Mouse (Mus musculus) MEL (cell line): Measurements from ENCODE around the gene Spock1.

Experiments used
- CTCF ChIP-seq, 3 experiments: IDR thresholded peaks in 2 of 3; conservative IDR thresholded peaks in 1 of 3; 2 replicates each; pipeline ENCODE4 v1.5.1; 2011 to 2012; ENCODE audit warnings: low read length in 3 of 3, low read depth in 2 of 3, mild to moderate bottlenecking in 2 of 3, improper control_type of control experiment in 1 of 3, inconsistent platforms in 1 of 3, mixed read lengths in 1 of 3, moderate library complexity in 1 of 3; ENCODE audit not compliant: control insufficient read depth in 1 of 3, insufficient read depth in 1 of 3, poor library complexity in 1 of 3, severe bottlenecking in 1 of 3
- GABPA ChIP-seq: IDR thresholded peaks from 2 replicates; pipeline ENCODE4 v1.6.1; 2012; ENCODE audit warnings: low read depth, mild to moderate bottlenecking, inconsistent platforms, low read length, improper control_type of control experiment, moderate library complexity
- MXI1 ChIP-seq: IDR thresholded peaks from 2 replicates; pipeline ENCODE4 v1.6.1; 2011; ENCODE audit warnings: mild to moderate bottlenecking, low read depth, low read length, improper control_type of control experiment
- POLR2A ChIP-seq, 2 experiments: IDR thresholded peaks; 2 replicates each; pipeline ENCODE4 v1.6.1; 2011 to 2012; ENCODE audit warnings: low read length in 2 of 2, mild to moderate bottlenecking in 2 of 2, control low read depth in 1 of 2, improper control_type of control experiment in 1 of 2, low read depth in 1 of 2, moderate library complexity in 1 of 2; ENCODE audit not compliant: control insufficient read depth in 1 of 2, insufficient read depth in 1 of 2, poor library complexity in 1 of 2
- RCOR1 ChIP-seq: IDR thresholded peaks from 2 replicates; pipeline ENCODE4 v1.6.1; 2012; ENCODE audit warnings: low read depth, mild to moderate bottlenecking, inconsistent platforms, low read length, improper control_type of control experiment
- UBTF ChIP-seq: IDR thresholded peaks from 2 replicates; pipeline ENCODE4 v1.6.1; 2012; ENCODE audit warnings: low read depth, mild to moderate bottlenecking, inconsistent platforms, low read length, improper control_type of control experiment, moderate library complexity, borderline replicate concordance; ENCODE audit not compliant: insufficient read depth
- ZNF384 ChIP-seq: IDR thresholded peaks from 2 replicates; pipeline ENCODE4 v1.6.1; 2012; ENCODE audit warnings: low read depth, mild to moderate bottlenecking, inconsistent platforms, low read length, improper control_type of control experiment

DNA sequence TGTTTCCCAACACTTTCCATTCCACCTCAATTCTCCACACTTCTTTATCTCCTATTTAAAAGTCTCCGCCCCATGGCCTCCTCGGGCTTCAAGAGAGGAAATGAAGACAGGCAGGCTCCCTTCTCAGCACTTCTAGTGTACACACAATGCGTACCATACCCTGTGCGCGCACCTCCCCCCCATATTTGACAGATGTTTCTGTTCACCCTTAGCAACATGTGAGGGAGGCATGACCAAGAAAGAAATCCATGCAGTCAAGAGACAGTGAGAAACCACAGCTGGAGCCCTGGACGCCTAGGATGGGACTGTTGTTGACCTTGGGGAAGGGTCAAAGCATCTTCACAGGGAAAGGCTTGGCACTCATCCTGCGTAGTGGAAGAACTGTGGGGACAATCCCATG is 157.3 kb downstream of the Spock1 start:
- TF ChIP-seq UBTF (no peak), RCOR1 (no peak), CTCF (IDR thresholded peaks at IDR 0.05 in 2 of 3, conservative IDR thresholded peaks at IDR 0.05 in 1 of 3; ENCODE audit: control insufficient read depth in 1 of 3, insufficient read depth in 1 of 3, low read depth in 2 of 3, low read length in 3 of 3, poor library complexity in 1 of 3, severe bottlenecking in 1 of 3) (no peak), POLR2A (IDR thresholded peaks at IDR 0.05; ENCODE audit: control insufficient read depth in 1 of 2, insufficient read depth in 1 of 2, low read depth in 1 of 2, low read length in 2 of 2, poor library complexity in 1 of 2) (no peak), ZNF384 (no peak), MXI1 (no peak), GABPA (no peak)
